8 mouse cellular contexts compared by ENCODE assay signal in genomic region chrX:37109526-37110192, GRCm38 (mm10). TPM values are rescaled to one million over a fixed set of nuclear protein-coding genes. Genes with fewer than 3 reads are reported as not detected.
A peak's percentile ranks its signal among the peaks of the same experiment; 100 is the strongest.
DNase-seq lines count a peak whose midpoint lies in the region; ATAC-seq and TF ChIP-seq lines count a peak whose summit lies in the region.

No protein-coding gene starts in this region.

- peak; percentile 7 for DNase-seq in embryo, embryonic 10 days (ENCODE audit: low spot score)
- DNase-seq in embryo, embryonic 9.5 days (ENCODE audit: extremely low spot score) = no peak
- no peak for DNase-seq in testis, postnatal 14 days (ENCODE audit: low spot score)
- DNase-seq in limb, embryonic 14.5 days (ENCODE audit: low spot score) = no peak
- DNase-seq in spleen, adult 18-20 months = no peak
- no peak for DNase-seq in MN1 (ENCODE audit: low spot score)

- peak overlapping the region; percentile 92 for H3K27ac ChIP-seq in testis, adult 2 months (ENCODE audit: control insufficient read depth, insufficient read depth, low read depth, low read length)
- H3K27ac ChIP-seq in limb, embryonic 14.5 days (replicated peaks; ENCODE audit: low read depth, low read length) = 0 out of 2 replicates have a peak overlapping the region, but pooled peaks have one; percentile 67
- peak overlapping the region; percentile 85 for H3K27ac ChIP-seq in stomach, embryonic 14.5 days (ENCODE audit: low read length)

- no peaks in the 10 kb centered on the region for H3K9me3 ChIP-seq in limb, embryonic 14.5 days (ENCODE audit: control insufficient read depth, low read length)
- H3K9me3 ChIP-seq in stomach, embryonic 14.5 days (ENCODE audit: control insufficient read depth, low read depth, low read length) = no peaks in the 10 kb centered on the region

- H3K36me3 ChIP-seq in testis, adult 2 months (ENCODE audit: control insufficient read depth, insufficient read depth, low read length) = no peaks in the 10 kb centered on the region
- no peaks in the 10 kb centered on the region for H3K36me3 ChIP-seq in limb, embryonic 14.5 days (ENCODE audit: control insufficient read depth, insufficient read depth, low read length)
- no peaks in the 10 kb centered on the region for H3K36me3 ChIP-seq in stomach, embryonic 14.5 days (ENCODE audit: control insufficient read depth, insufficient read depth, low read length)

- H3K27me3 ChIP-seq in testis, adult 2 months (ENCODE audit: control insufficient read depth, insufficient read depth, low read length) = no peaks in the 10 kb centered on the region
- no peaks in the 10 kb centered on the region for H3K27me3 ChIP-seq in limb, embryonic 14.5 days (ENCODE audit: control insufficient read depth, insufficient read depth, low read length)
- no peaks in the 10 kb centered on the region for H3K27me3 ChIP-seq in stomach, embryonic 14.5 days (ENCODE audit: control insufficient read depth, insufficient read depth, low read length)

- peak overlapping the region; percentile 61 for H3K4me2 ChIP-seq in limb, embryonic 14.5 days (replicated peaks; ENCODE audit: low read depth, low read length, severe bottlenecking)
- H3K4me2 ChIP-seq in stomach, embryonic 14.5 days (replicated peaks; ENCODE audit: low read depth, low read length) = peak overlapping the region; percentile 53

- TF ChIP-seq CTCF in testis, adult 2 months (IDR thresholded peaks at IDR 0.05; ENCODE audit: control insufficient read depth, insufficient read depth, insufficient replicate concordance, low read depth, low read length) = no peak

- 23% methylated on average over 27 of the region's 27 CpGs for WGBS in limb, embryonic 14.5 days
- WGBS in stomach, embryonic 14.5 days = 20% methylated on average over 27 of the region's 27 CpGs

- H3K4me3 ChIP-seq in testis, adult 2 months (ENCODE audit: control insufficient read depth, low read depth, low read length) = peak overlapping the region; percentile 93
- H3K4me3 ChIP-seq in limb, embryonic 14.5 days (replicated peaks; ENCODE audit: low read length) = peak overlapping the region; percentile 52
- H3K4me3 ChIP-seq in stomach, embryonic 14.5 days (ENCODE audit: low read depth, low read length) = peak overlapping the region; percentile 55

- peak overlapping the region; percentile 56 for H3K9ac ChIP-seq in limb, embryonic 14.5 days (ENCODE audit: low read depth, low read length, severe bottlenecking)
- H3K9ac ChIP-seq in stomach, embryonic 14.5 days (replicated peaks; ENCODE audit: low read depth, low read length) = peak overlapping the region; percentile 55; the same call in 1 of the 2 replicates

- peak; percentile 62 for ATAC-seq in limb, embryonic 14.5 days (ENCODE audit: low FRiP score, low read depth)
- ATAC-seq in stomach, embryonic 14.5 days (ENCODE audit: insufficient number of reproducible peaks, insufficient read depth, low FRiP score, low read depth) = peak; percentile 67

- no peak for TF ChIP-seq POLR2A in testis, adult 2 months (IDR thresholded peaks at IDR 0.05; ENCODE audit: control insufficient read depth, low read depth, low read length)
- no peak for TF ChIP-seq POLR2A in limb, embryonic 14.5 days (IDR thresholded peaks at IDR 0.05; ENCODE audit: borderline replicate concordance, extremely low read depth, insufficient read depth, insufficient read length)

- H3K4me1 ChIP-seq in testis, adult 2 months (ENCODE audit: control insufficient read depth, insufficient read depth, low read length) = no peaks in the 10 kb centered on the region
- no peaks in the 10 kb centered on the region for H3K4me1 ChIP-seq in limb, embryonic 14.5 days (ENCODE audit: control insufficient read depth, insufficient read depth, low read length)
- no peaks in the 10 kb centered on the region for H3K4me1 ChIP-seq in stomach, embryonic 14.5 days (ENCODE audit: control insufficient read depth, insufficient read depth, low read length)

RNA-seq across cellular contexts. Expression of gene Upf3b, which starts 0.5 kb away (rescaled TPM):
- polyA plus RNA-seq in testis, adult 2 months (2012; rRNA removed) = 5.1 and 5.2 TPM in 2 replicates
- 17.9 and 27.9 TPM in 2 replicates for polyA plus RNA-seq in limb, embryonic 14.5 days (2012; rRNA removed)
- polyA plus RNA-seq in limb, embryonic 14.5 days (2014; fragmentation: Nextera tagmentation; extraction: Ambion mirVana) = 13.1 and 16.3 TPM in 2 replicates
- 25.4 and 26.3 TPM in 2 replicates for polyA plus RNA-seq in stomach, embryonic 14.5 days (2014; fragmentation: Nextera tagmentation; extraction: Ambion mirVana)

RNA-seq across cellular contexts. Expression of gene Nkap, which starts 16.9 kb away (rescaled TPM):
- polyA plus RNA-seq in testis, adult 2 months (2012; rRNA removed) = 0.22 and 0.41 TPM in 2 replicates
- polyA plus RNA-seq in limb, embryonic 14.5 days (2012; rRNA removed) = 6.4 and 6.9 TPM in 2 replicates
- polyA plus RNA-seq in limb, embryonic 14.5 days (2014; fragmentation: Nextera tagmentation; extraction: Ambion mirVana) = 11.8 and 12.4 TPM in 2 replicates
- 19.0 and 19.3 TPM in 2 replicates for polyA plus RNA-seq in stomach, embryonic 14.5 days (2014; fragmentation: Nextera tagmentation; extraction: Ambion mirVana)

RNA-seq across cellular contexts. Expression of gene Rpl39, which starts 24.5 kb away (rescaled TPM):
- 15.2 and 19.2 TPM in 2 replicates for polyA plus RNA-seq in testis, adult 2 months (2012; rRNA removed)
- polyA plus RNA-seq in limb, embryonic 14.5 days (2012; rRNA removed) = 539 and 1,130 TPM in 2 replicates
- polyA plus RNA-seq in limb, embryonic 14.5 days (2014; fragmentation: Nextera tagmentation; extraction: Ambion mirVana) = 592 and 658 TPM in 2 replicates
- 674 and 682 TPM in 2 replicates for polyA plus RNA-seq in stomach, embryonic 14.5 days (2014; fragmentation: Nextera tagmentation; extraction: Ambion mirVana)

RNA-seq across cellular contexts. Expression of gene Akap14, which starts 59.0 kb away (rescaled TPM):
- polyA plus RNA-seq in testis, adult 2 months (2012; rRNA removed) = 6.2 and 8.0 TPM in 2 replicates
- polyA plus RNA-seq in limb, embryonic 14.5 days (2012; rRNA removed) = not detected in 2 replicates
- polyA plus RNA-seq in limb, embryonic 14.5 days (2014; fragmentation: Nextera tagmentation; extraction: Ambion mirVana) = 0.11 TPM in 1 of 2 replicates, not detected in the other
- polyA plus RNA-seq in stomach, embryonic 14.5 days (2014; fragmentation: Nextera tagmentation; extraction: Ambion mirVana) = 0.13 TPM in 1 of 2 replicates, not detected in the other

Comparison
In these comparisons a context has a peak if more than half of its experiments do, and no peak if none do; other contexts are left out.
1. RNA of gene Rpl39, which starts 24.5 kb away (polyA plus RNA-seq): 539 to 1,130 TPM in limb, embryonic 14.5 days and 674 to 682 TPM in stomach, embryonic 14.5 days; 15.2 to 19.2 TPM in testis, adult 2 months; every median in the first group is over 10 times any median in the second.
2. Peak in every context shown above with its lines, with median percentiles within 50 percentile points of each other: H3K27ac ChIP-seq and H3K4me3 ChIP-seq.